Mouse (Mus musculus) forebrain, embryonic 14.5 days (tissue): ENCODE data around the gene Hs3st4. TPM values are rescaled to one million over a fixed set of nuclear protein-coding genes. Genes with fewer than 3 reads are reported as not detected.

Experiments
- ATAC-seq: fragments of 200-750 bp; cut with Nextera tagmentation; 2 replicates; pipeline ENCODE4 v1.8.0; 2017; ENCODE audit warnings: mild to moderate bottlenecking, moderate library complexity
- DNase-seq: peaks from one replicate; pipeline ENCODE4 v3.0.0-alpha.2; 2015; ENCODE audit warnings: low spot score
- H3K27ac ChIP-seq: fragments of 300-500 bp; sonication (generic); 2 replicates; pipeline ENCODE4 v1.5.1; 2014; ENCODE audit warnings: low read depth, mild to moderate bottlenecking, control low read depth, low read length, moderate library complexity
- H3K27me3 ChIP-seq: fragments of 300-500 bp; sonication (generic); replicated peaks from 2 replicates; pipeline ENCODE4 v1.6.1; 2014; ENCODE audit warnings: low read length, control low read depth, mixed read lengths; ENCODE audit not compliant: control insufficient read depth, insufficient read depth
- H3K36me3 ChIP-seq: fragments of 300-500 bp; sonication (generic); 2 replicates; pipeline ENCODE4 v1.6.1; 2014; ENCODE audit warnings: low read length, control low read depth; ENCODE audit not compliant: control insufficient read depth, insufficient read depth
- H3K4me1 ChIP-seq: fragments of 300-500 bp; sonication (generic); 2 replicates; pipeline ENCODE4 v1.6.1; 2014; ENCODE audit warnings: antibody characterized with exemption, low read length, control low read depth; ENCODE audit not compliant: control insufficient read depth, insufficient read depth
- H3K4me2 ChIP-seq: fragments of 300-500 bp; sonication (generic); 2 replicates; pipeline ENCODE4 v1.6.1; 2014; ENCODE audit warnings: mild to moderate bottlenecking, control low read depth, low read length
- H3K4me3 ChIP-seq: fragments of 300-500 bp; sonication (generic); 2 replicates; pipeline ENCODE4 v1.5.1; 2014; ENCODE audit warnings: low read depth, low read length, control low read depth
- H3K9ac ChIP-seq: fragments of 300-500 bp; sonication (generic); 2 replicates; pipeline ENCODE4 v1.6.1; 2014; ENCODE audit warnings: mild to moderate bottlenecking, low read length, control low read depth, moderate library complexity
- H3K9me3 ChIP-seq: fragments of 300-500 bp; sonication (generic); replicated peaks from 2 replicates; pipeline ENCODE4 v1.6.1; 2016; ENCODE audit warnings: low read length, control low read depth, mixed read lengths; ENCODE audit not compliant: control insufficient read depth
- WGBS: fragments of 180-500 bp; shearing (Covaris S2); extraction: QIAGEN DNeasy Blood & Tissue Kit; methylation state at CpG from one replicate; pipeline ENCODE4 v1.1.7; 2014; 5-methylcytosine and 5-hydroxymethylcytosine counted together
- polyA plus RNA-seq: library from polyadenylated mRNA; unstranded; fragments of >200 nt; fragmentation: Nextera tagmentation; extraction: Ambion mirVana; gene quantifications from 2 replicates; pipeline ENCODE4 v1.2.1, GENCODE M21; 2014

Gene Hs3st4
- polyA plus RNA-seq, 1 experiment from 2014 or later, result 3.9 TPM

DNA sequence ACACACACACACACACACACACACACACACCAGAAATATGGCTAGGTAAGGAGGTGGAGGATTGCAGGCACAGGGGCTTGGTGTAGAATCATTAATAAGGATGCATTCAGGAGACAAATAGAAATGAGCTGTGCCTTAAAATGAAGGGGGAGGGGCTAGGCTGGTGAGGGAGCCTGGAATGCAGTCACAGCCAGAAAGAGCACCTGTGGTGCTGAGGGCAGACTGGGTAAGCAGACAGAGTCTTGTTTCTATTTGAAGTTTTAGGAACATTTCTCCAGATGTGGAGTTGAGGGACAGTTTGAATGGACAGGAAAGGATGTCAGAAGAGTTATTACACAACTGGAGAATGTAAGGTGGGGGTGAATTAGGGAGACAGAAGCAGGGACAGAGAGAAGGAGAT is 64.7 kb downstream of the Hs3st4 start:
- no peak overlapping the region for H3K9ac ChIP-seq
- H3K4me2 ChIP-seq, result no peak overlapping the region
- DNase-seq (no peak), ATAC-seq (no peak)
- no peak overlapping the region for H3K27ac ChIP-seq
- H3K27me3 ChIP-seq, result no peaks in the 10 kb centered on the region
- H3K4me1 ChIP-seq, result no peaks in the 10 kb centered on the region
- no peaks in the 10 kb centered on the region for H3K36me3 ChIP-seq
- H3K9me3 ChIP-seq, result no peaks in the 10 kb centered on the region
- no peak overlapping the region for H3K4me3 ChIP-seq

- no peak overlapping the region for H3K9ac ChIP-seq
- no peaks in the 10 kb centered on the region for H3K27me3 ChIP-seq
- 47% methylated on average over 1 of the region's 1 CpGs for WGBS
- peak; percentile 53 for DNase-seq
- H3K27ac ChIP-seq, result no peak overlapping the region
- H3K9me3 ChIP-seq, result no peaks in the 10 kb centered on the region
- no peaks in the 10 kb centered on the region for H3K4me1 ChIP-seq
- no peak for ATAC-seq
- H3K4me2 ChIP-seq, result no peak overlapping the region
- H3K36me3 ChIP-seq, result no peaks in the 10 kb centered on the region
- no peak overlapping the region for H3K4me3 ChIP-seq
Measured at GRCm38 (mm10) chr7:124048971-124049370, 66.3 kb downstream of the Hs3st4 start.

DNA sequence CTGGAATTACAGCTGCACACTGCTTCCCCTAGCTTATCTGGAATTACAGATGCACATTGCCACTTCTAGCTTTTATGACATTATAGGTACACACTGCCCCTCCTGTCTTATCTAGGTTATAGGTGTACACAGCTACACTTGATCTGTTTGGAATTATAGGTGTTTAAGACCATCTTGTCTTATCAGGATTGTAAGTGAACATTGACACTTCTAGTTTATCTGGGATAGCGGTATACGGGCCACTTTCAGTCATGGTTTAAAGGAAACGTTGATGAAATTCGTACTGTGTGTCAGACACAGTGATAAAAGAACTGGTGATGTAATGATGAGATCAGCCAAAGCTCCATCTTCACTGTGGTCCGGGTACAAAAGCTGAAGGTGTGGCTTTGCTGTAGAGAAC is 67.8 kb downstream of the Hs3st4 start:
- no peak for ATAC-seq
- H3K9me3 ChIP-seq, result no peaks in the 10 kb centered on the region
- H3K36me3 ChIP-seq, result no peaks in the 10 kb centered on the region
- no peak overlapping the region for H3K27ac ChIP-seq
- no peak for DNase-seq
- no peak overlapping the region for H3K9ac ChIP-seq
- WGBS, result 90% methylated on average over 5 of the region's 5 CpGs
- H3K4me3 ChIP-seq, result no peak overlapping the region
- no peak overlapping the region for H3K4me2 ChIP-seq
- H3K4me1 ChIP-seq, result no peaks in the 10 kb centered on the region
- no peaks in the 10 kb centered on the region for H3K27me3 ChIP-seq

GRCm38 (mm10) chr7:124083741-124084140 is 101.1 kb downstream of the Hs3st4 start:
- 73% methylated on average over 1 of the region's 1 CpGs for WGBS
- Histone ChIP-seq H3K9me3 (no peaks in the 10 kb centered on the region), H3K27ac (no peak overlapping the region), H3K4me1 (no peaks in the 10 kb centered on the region), H3K27me3 (no peaks in the 10 kb centered on the region), H3K36me3 (no peaks in the 10 kb centered on the region), H3K4me2 (no peak overlapping the region), H3K4me3 (no peak overlapping the region), H3K9ac (no peak overlapping the region)
- no peak for ATAC-seq
- no peak for DNase-seq

DNA sequence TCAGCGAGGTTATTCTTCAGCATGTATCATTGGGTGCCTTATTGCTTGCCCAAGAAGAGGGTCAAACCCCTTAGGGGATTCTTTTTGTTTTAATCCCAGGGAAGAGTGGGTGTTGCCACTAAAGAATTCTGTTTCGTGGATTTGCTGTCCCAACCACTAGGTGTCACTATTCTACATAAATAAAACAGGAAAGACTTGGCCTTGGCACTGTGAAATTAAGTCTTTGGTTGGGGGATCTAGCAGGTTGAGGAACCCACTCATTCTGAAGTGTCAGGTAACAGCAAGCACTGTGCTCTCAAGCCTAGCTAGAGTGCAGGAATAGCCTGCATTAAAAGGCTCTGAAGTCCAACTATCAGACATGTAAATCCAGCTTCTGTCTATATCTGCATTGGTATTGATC is 146.3 kb downstream of the Hs3st4 start:
- no peaks in the 10 kb centered on the region for H3K4me1 ChIP-seq
- H3K27ac ChIP-seq, result no peak overlapping the region
- no peak overlapping the region for H3K4me3 ChIP-seq
- H3K9ac ChIP-seq, result no peak overlapping the region
- 3% methylated on average over 2 of the region's 2 CpGs for WGBS
- DNase-seq (peak; percentile 87), ATAC-seq (peak; percentile 65; the same call in 1 of the 2 replicates)
- H3K36me3 ChIP-seq, result no peaks in the 10 kb centered on the region
- no peaks in the 10 kb centered on the region for H3K9me3 ChIP-seq
- H3K27me3 ChIP-seq, result no peaks in the 10 kb centered on the region
- no peak overlapping the region for H3K4me2 ChIP-seq

DNA sequence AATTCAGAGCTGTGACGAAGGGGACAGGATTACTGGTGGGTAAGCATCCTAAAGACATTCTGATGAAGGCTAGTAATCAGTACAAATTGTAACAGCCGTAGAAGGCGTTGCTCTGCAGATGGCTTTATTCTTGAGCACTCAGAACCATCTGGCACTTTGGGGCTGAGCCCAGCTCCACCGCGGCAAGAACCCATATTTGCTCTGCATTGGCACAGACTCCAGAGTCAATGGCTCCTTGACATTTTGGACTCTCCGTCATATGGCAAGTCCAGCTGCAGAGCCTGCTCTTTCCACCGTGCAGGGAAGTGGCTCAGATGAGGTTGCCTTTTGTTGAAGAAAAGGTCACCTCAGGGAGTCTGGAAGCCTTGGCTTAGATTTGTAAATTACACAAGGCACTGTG is 148.6 kb downstream of the Hs3st4 start:
- DNase-seq (peak; percentile 88), ATAC-seq (peak; percentile 88)
- Histone ChIP-seq H3K4me3 (no peak overlapping the region), H3K36me3 (no peaks in the 10 kb centered on the region), H3K9ac (no peak overlapping the region), H3K4me1 (no peaks in the 10 kb centered on the region), H3K4me2 (no peak overlapping the region), H3K9me3 (no peaks in the 10 kb centered on the region), H3K27ac (no peak overlapping the region), H3K27me3 (no peaks in the 10 kb centered on the region)
- 48% methylated on average over 7 of the region's 7 CpGs for WGBS

DNA sequence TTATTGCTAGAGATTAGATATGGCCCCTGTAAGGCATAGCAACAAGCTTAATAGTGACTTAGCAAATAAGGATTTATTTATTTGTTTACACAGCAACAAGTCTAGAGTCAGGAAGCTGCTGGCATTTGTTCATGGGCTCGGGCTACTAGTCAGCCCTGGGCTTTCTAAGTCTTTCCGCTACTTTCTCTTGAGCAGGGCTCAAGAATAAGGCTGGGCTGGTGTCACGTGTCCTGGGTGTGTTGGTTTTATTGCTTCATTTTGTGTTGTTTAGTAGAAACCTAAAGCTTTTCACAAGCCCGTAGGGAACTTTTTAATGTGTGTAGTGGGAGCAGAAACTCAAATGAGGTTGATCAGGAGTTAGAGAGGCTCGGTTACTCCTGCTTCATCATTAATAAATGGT is 153.5 kb downstream of the Hs3st4 start:
- Histone ChIP-seq H3K9ac (no peak overlapping the region), H3K4me2 (no peak overlapping the region), H3K9me3 (no peaks in the 10 kb centered on the region), H3K36me3 (no peaks in the 10 kb centered on the region), H3K27ac (no peak overlapping the region), H3K4me3 (no peak overlapping the region), H3K27me3 (no peaks in the 10 kb centered on the region), H3K4me1 (no peaks in the 10 kb centered on the region)
- ATAC-seq (no peak), DNase-seq (no peak)
- WGBS, result 80% methylated on average over 5 of the region's 5 CpGs

GRCm38 (mm10) chr7:124141229-124141628 is 158.6 kb downstream of the Hs3st4 start:
- no peaks in the 10 kb centered on the region for H3K9me3 ChIP-seq
- ATAC-seq (no peak), DNase-seq (no peak)
- no peaks in the 10 kb centered on the region for H3K36me3 ChIP-seq
- no peak overlapping the region for H3K4me3 ChIP-seq
- H3K4me2 ChIP-seq, result no peak overlapping the region
- H3K4me1 ChIP-seq, result no peaks in the 10 kb centered on the region
- H3K9ac ChIP-seq, result no peak overlapping the region
- H3K27me3 ChIP-seq, result no peaks in the 10 kb centered on the region
- H3K27ac ChIP-seq, result no peak overlapping the region
- 93% methylated on average over 6 of the region's 6 CpGs for WGBS

GRCm38 (mm10) chr7:124150901-124151300 is 168.2 kb downstream of the Hs3st4 start:
- Histone ChIP-seq H3K27me3 (no peaks in the 10 kb centered on the region), H3K4me2 (no peak overlapping the region), H3K9me3 (no peaks in the 10 kb centered on the region), H3K4me1 (no peaks in the 10 kb centered on the region), H3K36me3 (no peaks in the 10 kb centered on the region), H3K27ac (no peak overlapping the region), H3K4me3 (no peak overlapping the region), H3K9ac (no peak overlapping the region)
- 79% methylated on average over 2 of the region's 2 CpGs for WGBS
- no peak for DNase-seq
- no peak for ATAC-seq

DNA sequence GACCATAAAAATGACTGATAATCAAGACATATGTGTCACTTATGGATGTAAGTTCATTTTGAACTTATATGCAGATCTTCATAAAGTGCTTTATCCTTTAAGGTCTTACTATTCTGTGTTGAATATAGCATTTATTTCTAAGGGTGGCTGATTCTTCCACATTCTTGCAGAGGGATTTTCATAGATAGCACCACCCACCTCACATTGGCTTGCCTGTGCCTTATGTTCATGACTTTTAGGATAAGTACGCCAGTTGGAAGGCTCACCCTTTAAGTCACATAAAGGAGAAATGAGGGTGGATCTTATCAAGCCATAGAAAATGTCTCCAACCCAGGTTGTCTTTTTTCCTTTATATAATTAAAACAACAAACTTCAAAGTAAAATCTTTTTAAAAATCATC is 180.6 kb downstream of the Hs3st4 start:
- Histone ChIP-seq H3K4me3 (no peak overlapping the region), H3K27ac (no peak overlapping the region), H3K9ac (no peak overlapping the region), H3K4me1 (no peaks in the 10 kb centered on the region), H3K9me3 (no peaks in the 10 kb centered on the region), H3K27me3 (no peaks in the 10 kb centered on the region), H3K4me2 (no peak overlapping the region), H3K36me3 (no peaks in the 10 kb centered on the region)
- 94% methylated on average over 1 of the region's 1 CpGs for WGBS
- ATAC-seq (no peak), DNase-seq (no peak)
